Mouse (Mus musculus) kidney, embryonic 14.5 days (tissue): ENCODE measurements around the gene Chrne. TPM values are rescaled to one million over a fixed set of nuclear protein-coding genes. Genes with fewer than 3 reads are reported as not detected.

Experiments
- ATAC-seq: fragments of 200-750 bp; cut with Nextera tagmentation; 2 replicates; pipeline ENCODE4 v1.8.0; 2017; ENCODE audit warnings: moderate number of reproducible peaks, mild to moderate bottlenecking, moderate TSS enrichment, moderate library complexity; ENCODE audit not compliant: low FRiP score, low TSS enrichment
- H3K27ac ChIP-seq: fragments of 300-500 bp; sonication (generic); 2 replicates; pipeline ENCODE4 v1.5.1; 2014; ENCODE audit warnings: low read depth, mild to moderate bottlenecking, low read length, moderate library complexity, mixed read lengths
- H3K27me3 ChIP-seq: fragments of 300-500 bp; sonication (generic); 2 replicates; pipeline ENCODE4 v1.6.1; 2014; ENCODE audit warnings: mild to moderate bottlenecking, low read length; ENCODE audit not compliant: control insufficient read depth, insufficient read depth
- H3K36me3 ChIP-seq: fragments of 300-500 bp; sonication (generic); 2 replicates; pipeline ENCODE4 v1.6.1; 2014; ENCODE audit warnings: low read length, mixed read lengths; ENCODE audit not compliant: control insufficient read depth, insufficient read depth
- H3K4me1 ChIP-seq: fragments of 300-500 bp; sonication (generic); 2 replicates; pipeline ENCODE4 v1.6.1; 2014; ENCODE audit warnings: low read length, mixed read lengths; ENCODE audit not compliant: control insufficient read depth, insufficient read depth
- H3K4me2 ChIP-seq: fragments of 300-500 bp; sonication (generic); replicated peaks from 2 replicates; pipeline ENCODE4 v1.6.1; 2014; ENCODE audit warnings: low read depth, mild to moderate bottlenecking, low read length
- H3K4me3 ChIP-seq: fragments of 300-500 bp; sonication (generic); 2 replicates; pipeline ENCODE4 v1.5.1; 2014; ENCODE audit warnings: mild to moderate bottlenecking, low read length
- H3K9ac ChIP-seq: fragments of 300-500 bp; sonication (generic); 2 replicates; pipeline ENCODE4 v1.6.1; 2014; ENCODE audit warnings: low read depth, mild to moderate bottlenecking, low read length, moderate library complexity
- H3K9me3 ChIP-seq: fragments of 300-500 bp; sonication (generic); 2 replicates; pipeline ENCODE4 v1.6.1; 2016; ENCODE audit warnings: low read length; ENCODE audit not compliant: control insufficient read depth
- WGBS: fragments of 180-500 bp; shearing (Covaris S2); extraction: QIAGEN DNeasy Blood & Tissue Kit; methylation state at CpG from one replicate; pipeline ENCODE4 v1.1.7; 2014; 5-methylcytosine and 5-hydroxymethylcytosine counted together
- polyA plus RNA-seq: library from polyadenylated mRNA; unstranded; fragments of >200 nt; fragmentation: Nextera tagmentation; extraction: Ambion mirVana; gene quantifications from 2 replicates; pipeline ENCODE4 v1.2.1, GENCODE M21; 2014

Chrne gene
- polyA plus RNA-seq, 1 experiment from 2014 or later, result not detected

- 79% methylated on average over 3 of the region's 3 CpGs for WGBS
- no peaks in the 10 kb centered on the region for H3K27me3 ChIP-seq
- no peak overlapping the region for H3K4me3 ChIP-seq
- H3K9ac ChIP-seq, result no peak overlapping the region
- peaks cover 32% of the 10 kb centered on the region for H3K4me1 ChIP-seq
- no peaks in the 10 kb centered on the region for H3K9me3 ChIP-seq
- no peak overlapping the region for H3K27ac ChIP-seq
- H3K4me2 ChIP-seq, result no peak overlapping the region
- no peak for ATAC-seq
- H3K36me3 ChIP-seq, result no peaks in the 10 kb centered on the region
These were observed 32.8 kb downstream of the Chrne start for GRCm38 (mm10) chr11:70586261-70586660.

GRCm38 (mm10) chr11:70585457-70585856 is 33.6 kb downstream of the Chrne start:
- ATAC-seq, result peak; percentile 73; the same call in 1 of the 2 replicates
- no peaks in the 10 kb centered on the region for H3K36me3 ChIP-seq
- no peaks in the 10 kb centered on the region for H3K27me3 ChIP-seq
- H3K4me2 ChIP-seq, result no peak overlapping the region
- H3K9ac ChIP-seq, result no peak overlapping the region
- no peak overlapping the region for H3K4me3 ChIP-seq
- H3K9me3 ChIP-seq, result no peaks in the 10 kb centered on the region
- peaks cover 32% of the 10 kb centered on the region for H3K4me1 ChIP-seq
- WGBS, result 15% methylated on average over 7 of the region's 7 CpGs
- no peak overlapping the region; the same call in 1 of the 2 replicates for H3K27ac ChIP-seq

- Histone ChIP-seq H3K4me2 (no peak overlapping the region), H3K36me3 (no peaks in the 10 kb centered on the region), H3K9me3 (no peaks in the 10 kb centered on the region), H3K4me3 (no peak overlapping the region), H3K4me1 (peaks cover 42% of the 10 kb centered on the region), H3K27ac (peak overlapping the region; percentile 52; the same call in 1 of the 2 replicates), H3K27me3 (no peaks in the 10 kb centered on the region), H3K9ac (no peak overlapping the region)
- WGBS, result 81% methylated on average over 7 of the region's 7 CpGs
- ATAC-seq, result no peak
These were observed 35.2 kb downstream of the Chrne start for GRCm38 (mm10) chr11:70583775-70584174.

GRCm38 (mm10) chr11:70583022-70583714 is 35.8 kb downstream of the Chrne start:
- ATAC-seq, result no peak
- H3K9ac ChIP-seq, result no peak overlapping the region
- no peak overlapping the region for H3K4me2 ChIP-seq
- peaks cover 46% of the 10 kb centered on the region for H3K4me1 ChIP-seq
- 59% methylated on average over 6 of the region's 6 CpGs for WGBS
- no peaks in the 10 kb centered on the region for H3K27me3 ChIP-seq
- no peaks in the 10 kb centered on the region for H3K36me3 ChIP-seq
- H3K4me3 ChIP-seq, result no peak overlapping the region
- H3K27ac ChIP-seq, result peak overlapping the region; percentile 52; the same call in 1 of the 2 replicates
- no peaks in the 10 kb centered on the region for H3K9me3 ChIP-seq

- H3K27ac ChIP-seq, result no peak overlapping the region
- H3K4me3 ChIP-seq, result no peak overlapping the region
- H3K4me2 ChIP-seq, result no peak overlapping the region
- ATAC-seq, result no peak
- no peak overlapping the region for H3K9ac ChIP-seq
- no peaks in the 10 kb centered on the region for H3K9me3 ChIP-seq
- no peaks in the 10 kb centered on the region for H3K27me3 ChIP-seq
- H3K4me1 ChIP-seq, result peaks cover 55% of the 10 kb centered on the region
- H3K36me3 ChIP-seq, result no peaks in the 10 kb centered on the region
- WGBS, result 58% methylated on average over 3 of the region's 3 CpGs
These were observed 36.8 kb downstream of the Chrne start for GRCm38 (mm10) chr11:70582196-70582595.

GRCm38 (mm10) chr11:70580921-70581320 is 38.1 kb downstream of the Chrne start:
- Histone ChIP-seq H3K27ac (0 out of 2 replicates have a peak overlapping the region, but pooled peaks have one; percentile 26), H3K9me3 (no peaks in the 10 kb centered on the region), H3K27me3 (no peaks in the 10 kb centered on the region), H3K9ac (no peak overlapping the region), H3K4me3 (no peak overlapping the region), H3K36me3 (no peaks in the 10 kb centered on the region), H3K4me1 (peaks cover 57% of the 10 kb centered on the region), H3K4me2 (no peak overlapping the region)
- WGBS, result 79% methylated on average over 3 of the region's 3 CpGs
- no peak for ATAC-seq

- H3K9me3 ChIP-seq, result no peaks in the 10 kb centered on the region
- H3K27ac ChIP-seq, result no peak overlapping the region
- H3K9ac ChIP-seq, result no peak overlapping the region
- no peak overlapping the region for H3K4me2 ChIP-seq
- H3K4me3 ChIP-seq, result no peak overlapping the region
- ATAC-seq, result no peak
- peaks cover 54% of the 10 kb centered on the region for H3K4me1 ChIP-seq
- H3K36me3 ChIP-seq, result no peaks in the 10 kb centered on the region
- no peaks in the 10 kb centered on the region for H3K27me3 ChIP-seq
- WGBS, result 50% methylated on average over 5 of the region's 5 CpGs
These were observed 38.7 kb downstream of the Chrne start for GRCm38 (mm10) chr11:70580358-70580720.

- H3K4me3 ChIP-seq, result no peak overlapping the region
These were observed 39.2 kb downstream of the Chrne start for GRCm38 (mm10) chr11:70579710-70580357.

GRCm38 (mm10) chr11:70578962-70579361 is 40.1 kb downstream of the Chrne start:
- no peak overlapping the region for H3K27ac ChIP-seq
- no peaks in the 10 kb centered on the region for H3K36me3 ChIP-seq
- peaks cover 40% of the 10 kb centered on the region for H3K4me1 ChIP-seq
- H3K4me2 ChIP-seq, result no peak overlapping the region
- H3K9ac ChIP-seq, result no peak overlapping the region
- H3K4me3 ChIP-seq, result no peak overlapping the region
- no peaks in the 10 kb centered on the region for H3K9me3 ChIP-seq
- WGBS, result 86% methylated on average over 6 of the region's 6 CpGs
- no peaks in the 10 kb centered on the region for H3K27me3 ChIP-seq
- no peak for ATAC-seq

More at GRCm38 (mm10) chr11:70579710-70580357, 39.2 kb downstream of the Chrne start:
- Histone ChIP-seq H3K9ac (no peak overlapping the region), H3K9me3 (no peaks in the 10 kb centered on the region), H3K36me3 (no peaks in the 10 kb centered on the region), H3K27ac (no peak overlapping the region), H3K4me2 (no peak overlapping the region), H3K4me1 (peaks cover 49% of the 10 kb centered on the region), H3K27me3 (no peaks in the 10 kb centered on the region)
- WGBS, result 81% methylated on average over 9 of the region's 9 CpGs
- no peak for ATAC-seq
